Mouse (Mus musculus) megakaryocyte progenitor cell, adult 5-6 weeks (primary cell): ENCODE data around the gene Gad2. TPM values are rescaled to one million over a fixed set of nuclear protein-coding genes. Genes with fewer than 3 reads are reported as not detected.

Experiments
- total RNA-seq, 2 experiments: library from RNA; stranded (forward) in 1 of 2; stranded (reverse) in 1 of 2; fragments of 157-497, 149-512 nt in 1 of 2; fragments of 200-1000 nt in 1 of 2; gene quantifications; 2 replicates each; pipeline versions ENCODE4 v1.2.3 to v1.2.4; 2015 to 2017

Gad2 gene
- total RNA-seq, 2 experiments from 2014 or later: not detected

Other genes starting within 250 kb of the Gad2 start
- 120 and 136 TPM in 2 replicates for gene Apbb1ip, start 151.9 kb downstream of the Gad2 start, total RNA-seq (2015)
- gene Apbb1ip, start 151.9 kb downstream of the Gad2 start, total RNA-seq (2017): 15.9 and 26.8 TPM in 2 replicates